Mouse (Mus musculus) Muller cell, postnatal 12 days (primary cell): Measurements from ENCODE around the gene Higd1b.
A peak's percentile ranks its signal among the peaks of the same experiment; 100 is the strongest.

Source experiments
- DNase-seq: peaks from one replicate; pipeline ENCODE4 v3.0.0-alpha.2; 2015; ENCODE audit errors: inconsistent ontology term

The Higd1b gene

DNA sequence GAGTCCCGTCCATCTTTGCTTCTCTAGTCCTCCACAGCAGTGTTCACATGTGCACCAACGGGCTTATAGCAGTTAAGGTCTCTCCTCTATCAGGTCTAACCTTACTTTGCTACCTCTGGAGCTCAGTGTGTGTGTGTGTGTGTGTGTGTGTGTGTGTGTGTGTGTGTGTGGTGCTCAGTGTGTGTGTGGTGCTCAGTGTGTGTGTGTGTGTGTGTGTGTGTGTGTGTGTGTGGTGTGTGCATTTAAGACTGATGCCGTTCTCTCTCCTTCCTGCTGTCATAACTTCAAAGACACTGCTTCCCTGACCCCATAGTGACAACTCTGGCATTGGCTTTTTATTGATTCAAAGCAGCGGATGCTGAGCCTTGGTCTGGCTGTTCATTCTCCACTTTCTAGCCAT, at the start of gene Higd1b:
TSS of gene Higd1b (plus strand) at position 301 of the 400 bp plus-strand sequence.
- DNase-seq, result no peak

DNA sequence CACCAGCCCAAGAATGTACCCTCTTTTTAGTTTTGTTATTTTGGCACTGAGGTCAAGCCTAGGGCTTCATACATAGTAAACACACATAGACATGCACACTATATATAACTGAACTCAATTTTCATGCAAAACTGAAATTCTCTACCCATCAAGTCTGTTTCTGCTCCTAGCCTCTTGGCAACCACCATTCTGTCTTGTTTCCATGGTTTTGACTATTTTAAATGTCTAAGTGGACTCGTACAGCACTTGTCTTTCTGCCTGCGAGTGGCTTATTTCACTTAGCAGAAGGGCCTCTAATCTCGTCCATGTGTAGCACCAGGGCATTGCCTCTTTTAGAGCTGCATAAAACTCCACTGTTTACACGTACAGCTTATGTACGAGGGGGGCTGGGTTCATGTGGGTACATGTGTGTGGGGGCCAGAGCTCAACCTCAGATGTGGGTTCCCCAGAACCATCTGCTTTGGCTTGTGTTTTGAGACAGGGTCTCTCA, 47.9 kb upstream of the Higd1b start:
- DNase-seq, result no peak

GRCm38 (mm10) chr11:102791682-102792445, 43.8 kb upstream of the Higd1b start:
- DNase-seq, result peak; percentile 20

- no peak for DNase-seq
These were observed 41.5 kb upstream of the Higd1b start for GRCm38 (mm10) chr11:102794157-102794556.

DNA sequence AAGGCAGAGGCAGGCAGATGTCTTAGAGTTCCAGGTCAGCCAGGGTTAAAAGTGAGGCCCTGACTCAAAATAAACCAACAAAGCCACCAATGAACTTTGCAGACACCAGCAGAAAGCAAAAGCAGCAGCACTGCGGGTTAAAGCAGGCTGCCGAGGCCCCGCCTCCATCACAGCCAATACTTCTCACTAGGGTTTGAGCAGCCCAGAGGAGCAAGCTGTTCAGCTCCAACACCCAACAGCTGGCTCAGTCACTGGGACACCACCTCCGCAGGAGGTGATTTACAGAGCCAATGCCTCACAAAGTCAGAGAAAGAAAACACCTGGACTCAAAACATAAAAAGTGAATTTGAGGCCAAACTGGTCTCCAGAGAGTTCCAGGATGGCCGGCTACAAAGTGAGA, 32.2 kb upstream of the Higd1b start:
- DNase-seq, result no peak

DNA sequence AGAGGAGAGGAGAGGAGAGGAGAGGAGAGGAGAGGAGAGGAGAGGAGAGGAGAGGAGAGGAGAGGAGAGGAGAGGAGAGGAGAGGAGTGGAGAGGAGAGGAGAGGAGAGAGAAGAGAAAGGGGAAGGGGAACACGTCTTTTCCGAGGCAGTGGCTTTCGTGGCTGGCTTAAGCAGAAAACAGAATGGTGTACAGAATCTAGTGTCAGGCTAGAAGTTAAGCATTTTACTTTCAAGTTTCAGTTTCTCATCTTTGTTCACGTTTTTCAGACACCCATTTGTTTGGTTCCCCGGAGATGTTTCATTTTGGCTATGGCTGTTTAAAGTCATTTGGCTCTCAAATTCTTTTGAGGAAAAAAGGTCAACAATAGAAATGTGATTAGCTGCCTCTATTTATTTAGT, 27.4 kb upstream of the Higd1b start:
- no peak for DNase-seq

GRCm38 (mm10) chr11:102810721-102811485, 24.7 kb upstream of the Higd1b start:
- peak; percentile 80 for DNase-seq

- no peak for DNase-seq
These were observed 20.8 kb upstream of the Higd1b start for GRCm38 (mm10) chr11:102814881-102815280.

- DNase-seq, result peak; percentile 50
These were observed 17.3 kb upstream of the Higd1b start for GRCm38 (mm10) chr11:102818121-102819020.

DNA sequence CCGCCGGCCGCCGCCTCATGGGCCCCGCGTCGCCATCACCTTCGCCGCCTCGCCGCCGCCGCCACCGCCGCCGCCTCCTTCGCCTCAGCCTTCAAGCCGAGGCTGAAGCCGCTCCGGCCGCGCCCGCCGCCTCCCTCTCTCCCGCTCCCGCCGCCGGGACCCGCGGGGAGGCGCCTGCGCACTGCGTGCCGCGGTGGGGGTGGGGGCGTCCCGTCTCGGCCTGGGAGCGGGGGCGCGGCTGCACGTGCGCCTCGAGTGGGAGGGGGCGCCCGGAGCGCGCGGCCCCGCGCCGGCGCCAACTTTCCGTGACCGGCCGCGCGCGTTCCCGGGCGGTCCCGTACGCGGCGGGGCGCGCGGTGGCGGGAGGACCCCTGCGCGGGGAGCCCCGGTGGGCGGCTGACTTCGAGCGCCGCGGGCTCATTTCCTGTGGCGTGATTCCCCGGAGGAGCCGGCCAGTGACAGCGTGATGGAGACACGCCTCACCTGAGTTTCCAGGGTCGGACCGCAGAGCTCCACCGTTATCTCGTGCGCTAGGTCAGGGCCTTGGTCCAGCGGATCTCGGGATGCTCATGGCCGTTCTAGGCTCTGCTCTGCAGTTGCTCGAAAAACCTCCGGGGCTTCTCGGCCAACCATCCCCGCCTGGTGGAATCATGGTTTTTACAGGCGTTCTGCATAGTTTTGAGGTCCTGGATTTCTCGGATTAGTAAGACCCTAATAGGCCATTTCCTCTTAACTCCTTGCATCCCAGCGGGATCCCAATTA, 16.4 kb upstream of the Higd1b start, which contains the start of gene Gjc1:
TSS of gene Gjc1 (minus strand) at position 680 of the 762 bp plus-strand sequence.
- DNase-seq, result peak; percentile 69

GRCm38 (mm10) chr11:102819783-102820385, 15.8 kb upstream of the Higd1b start:
- DNase-seq, result no peak

GRCm38 (mm10) chr11:102820432-102820831, 15.2 kb upstream of the Higd1b start:
- DNase-seq, result no peak

GRCm38 (mm10) chr11:102821231-102821630, 14.4 kb upstream of the Higd1b start:
- no peak for DNase-seq

GRCm38 (mm10) chr11:102826476-102826875, 9.2 kb upstream of the Higd1b start:
- DNase-seq, result no peak

- DNase-seq, result no peak
These were observed 8.6 kb upstream of the Higd1b start for GRCm38 (mm10) chr11:102827097-102827496.

DNA sequence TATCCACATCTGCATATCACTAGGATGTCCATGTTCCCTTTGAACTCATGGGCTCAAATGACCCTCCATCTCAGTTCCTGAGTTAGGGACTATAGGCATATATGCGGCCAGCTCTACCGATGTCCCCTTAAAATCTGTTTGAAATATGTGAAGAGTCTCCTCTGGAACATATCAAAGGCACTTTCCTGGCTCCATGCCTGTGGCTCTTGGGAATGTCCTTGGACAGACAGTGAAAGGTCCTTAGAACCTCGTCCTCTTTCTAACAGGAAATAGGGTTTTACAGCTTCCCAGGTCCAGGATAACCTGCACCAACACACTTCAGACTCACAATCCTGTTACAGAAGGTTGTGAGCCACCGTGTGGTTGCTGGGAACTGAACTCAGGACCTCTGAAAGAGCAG, 5.4 kb upstream of the Higd1b start:
- DNase-seq, result no peak

GRCm38 (mm10) chr11:102832700-102833297, 2.9 kb upstream of the Higd1b start:
- DNase-seq, result no peak

- no peak for DNase-seq
These were observed 1.4 kb upstream of the Higd1b start for GRCm38 (mm10) chr11:102834219-102834618.

DNA sequence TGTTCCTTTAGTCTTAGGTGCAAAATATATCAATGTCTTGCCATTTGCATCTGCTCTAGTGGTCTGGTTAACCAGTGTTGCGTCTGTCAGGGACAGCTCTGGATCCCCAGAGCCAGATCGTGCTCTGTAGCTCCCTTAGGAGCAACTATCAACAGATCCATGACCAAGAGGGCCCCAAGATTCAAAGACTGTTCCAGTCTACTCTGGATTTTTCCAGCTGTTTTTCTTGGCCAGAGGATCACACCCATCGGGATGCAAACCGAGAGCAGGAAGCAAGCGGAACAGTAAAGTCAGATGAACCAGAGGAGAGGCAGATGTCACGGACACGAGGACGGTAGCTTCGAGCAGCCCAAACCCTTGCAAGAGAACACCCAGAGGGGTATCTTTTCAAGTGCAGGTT, 497 bp downstream of the Higd1b start:
- no peak for DNase-seq

GRCm38 (mm10) chr11:102837385-102837784, 1.7 kb downstream of the Higd1b start:
- no peak for DNase-seq
